Comparison of ENCODE assay signal across 1 mouse cellular context in the genomic region with DNA sequence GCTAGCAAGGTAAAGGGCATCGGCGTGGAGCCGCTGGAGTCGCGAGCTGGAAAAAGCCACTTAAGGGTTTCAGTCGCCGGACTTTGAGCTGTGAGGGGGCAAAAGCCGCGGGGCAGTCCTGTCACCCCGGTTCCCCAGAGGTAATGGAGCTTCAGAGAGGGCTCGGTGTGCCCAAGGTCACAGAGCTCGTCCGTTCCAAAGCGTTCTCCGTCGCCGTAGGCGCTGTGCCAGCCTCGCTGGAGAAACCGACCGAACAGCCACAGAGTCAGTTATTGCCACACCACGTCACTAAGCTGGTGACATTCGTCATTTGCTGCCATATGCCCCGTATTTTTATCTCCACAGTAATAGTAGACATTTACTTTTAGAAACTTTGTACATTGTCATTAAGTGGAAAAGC.
A peak's percentile ranks its signal among the peaks of the same experiment; 100 is the strongest.
TF ChIP-seq lines count a peak whose summit lies in the region.

No protein-coding gene starts in this region.

TF ChIP-seq in MEL, 35 proteins besides CTCF, POLR2A, EP300 and RAD21:
- TF ChIP-seq SMC3 (IDR thresholded peaks at IDR 0.05; ENCODE audit: low read depth, low read length) (no peak), MAX (IDR thresholded peaks at IDR 0.05; ENCODE audit: low read length) (no peak), POLR2AphosphoS5 (IDR thresholded peaks at IDR 0.05; ENCODE audit: borderline replicate concordance, low read depth, low read length) (no peak), UBTF (IDR thresholded peaks at IDR 0.05; ENCODE audit: borderline replicate concordance, insufficient read depth, low read depth, low read length) (no peak), RCOR1 (IDR thresholded peaks at IDR 0.05; ENCODE audit: low read depth, low read length) (no peak), MAFK (IDR thresholded peaks at IDR 0.05; ENCODE audit: borderline replicate concordance, low read depth, low read length) (no peak), E2F4 (IDR thresholded peaks at IDR 0.05; ENCODE audit: borderline replicate concordance, low read depth, low read length) (no peak), ETS1 (IDR thresholded peaks at IDR 0.05; ENCODE audit: low read depth, low read length) (peak; percentile 70; the same call in 1 of the 2 replicates), NRF1 (IDR thresholded peaks at IDR 0.05; ENCODE audit: insufficient read depth, low read depth, low read length, poor library complexity, severe bottlenecking) (no peak), SIN3A (IDR thresholded peaks at IDR 0.05; ENCODE audit: low read length) (peak; percentile 4; the same call in 1 of the 2 replicates), GABPA (IDR thresholded peaks at IDR 0.05; ENCODE audit: low read depth, low read length) (no peak), MYC (IDR thresholded peaks at IDR 0.05; ENCODE audit: low read depth, low read length) (peak; percentile 84; the same call in 1 of the 2 replicates), POLR2AphosphoS2 (IDR thresholded peaks at IDR 0.05; ENCODE audit: low read length) (no peak), GATA1 (IDR thresholded peaks at IDR 0.05; ENCODE audit: low read depth, low read length) (0 out of 2 replicates have a peak, but pooled peaks have one; percentile 23), ELF1 (IDR thresholded peaks at IDR 0.05; ENCODE audit: low read depth, low read length) (no peak), MYB (IDR thresholded peaks at IDR 0.05; ENCODE audit: low read depth, low read length) (peak; percentile 72; the same call in 1 of the 2 replicates), MEF2A (IDR thresholded peaks at IDR 0.05; ENCODE audit: extremely low read depth, insufficient replicate concordance, low read depth, low read length, poor library complexity, severe bottlenecking) (no peak), TBP (IDR thresholded peaks at IDR 0.05; ENCODE audit: low read depth, low read length) (peak; percentile 73), CHD1 (IDR thresholded peaks at IDR 0.05; ENCODE audit: low read depth, low read length) (no peak), TAL1 (IDR thresholded peaks at IDR 0.05; ENCODE audit: low read length) (no peak), ZKSCAN1 (IDR thresholded peaks at IDR 0.05; ENCODE audit: low read depth, low read length) (no peak), MXI1 (IDR thresholded peaks at IDR 0.05; ENCODE audit: low read depth, low read length) (no peak), ZMIZ1 (IDR thresholded peaks at IDR 0.05; ENCODE audit: low read depth, low read length) (0 out of 2 replicates have a peak, but pooled peaks have one; percentile 24), ZNF384 (IDR thresholded peaks at IDR 0.05; ENCODE audit: low read depth, low read length) (no peak), CHD2 (IDR thresholded peaks at IDR 0.05; ENCODE audit: low read length) (no peak), NELFE (IDR thresholded peaks at IDR 0.05; ENCODE audit: low read depth, low read length) (0 out of 2 replicates have a peak, but pooled peaks have one; percentile 21)
